Mouse (Mus musculus): ENCODE results near the gene Crk. TPM values are rescaled to one million over a fixed set of nuclear protein-coding genes. Genes with fewer than 3 reads are reported as not detected.

Gene Crk
- total and polyA plus RNA-seq, 3 experiments: 105 to 201 (median 110) TPM

- DNase-seq: peak; percentile 92
Measured at GRCm38 (mm10) chr11:75655621-75656545, 23.2 kb upstream of the Crk start.

- DNase-seq: peak; percentile 29
Measured at GRCm38 (mm10) chr11:75656621-75657590, 22.2 kb upstream of the Crk start.

GRCm38 (mm10) chr11:75657841-75658240 lies 21.2 kb upstream of the Crk start:
- no peak for DNase-seq

- DNase-seq: no peak
Measured at GRCm38 (mm10) chr11:75658311-75658710, 20.7 kb upstream of the Crk start.

GRCm38 (mm10) chr11:75658996-75659750 lies 19.9 kb upstream of the Crk start:
- DNase-seq: peak; percentile 64

GRCm38 (mm10) chr11:75660081-75660590 lies 18.9 kb upstream of the Crk start:
- DNase-seq: peak; percentile 68

- no peak for DNase-seq
Measured at GRCm38 (mm10) chr11:75660941-75661800, 17.9 kb upstream of the Crk start.

GRCm38 (mm10) chr11:75662131-75662530 lies 16.9 kb upstream of the Crk start:
- DNase-seq: no peak

- DNase-seq: no peak
Measured at GRCm38 (mm10) chr11:75666296-75666695, 12.8 kb upstream of the Crk start.

GRCm38 (mm10) chr11:75668621-75669020 lies 10.4 kb upstream of the Crk start:
- no peak for DNase-seq

GRCm38 (mm10) chr11:75669176-75669852 lies 9.7 kb upstream of the Crk start:
- no peak for DNase-seq

GRCm38 (mm10) chr11:75669853-75670200 lies 9.2 kb upstream of the Crk start:
- DNase-seq: no peak

GRCm38 (mm10) chr11:75671426-75672180 lies 7.5 kb upstream of the Crk start:
- DNase-seq: no peak

GRCm38 (mm10) chr11:75673411-75673810 lies 5.6 kb upstream of the Crk start:
- no peak for DNase-seq

GRCm38 (mm10) chr11:75674875-75675274 lies 4.2 kb upstream of the Crk start:
- no peak for DNase-seq

GRCm38 (mm10) chr11:75677881-75678746 lies 945 bp upstream of the Crk start:
- peak; percentile 61 for DNase-seq

GRCm38 (mm10) chr11:75679439-75680171 lies 546 bp downstream of the Crk start:
- peak; percentile 86 for DNase-seq

- no peak for DNase-seq
Measured at GRCm38 (mm10) chr11:75684462-75684861, 5.4 kb downstream of the Crk start.
